Mouse (Mus musculus): ENCODE results near the gene Pknox2. TPM values are rescaled to one million over a fixed set of nuclear protein-coding genes. Genes with fewer than 3 reads are reported as not detected.
A peak's percentile ranks its signal among the peaks of the same experiment; 100 is the strongest.

The Pknox2 gene
- polyA plus RNA-seq, 2 experiments from 2014 or later, result not detected

DNA sequence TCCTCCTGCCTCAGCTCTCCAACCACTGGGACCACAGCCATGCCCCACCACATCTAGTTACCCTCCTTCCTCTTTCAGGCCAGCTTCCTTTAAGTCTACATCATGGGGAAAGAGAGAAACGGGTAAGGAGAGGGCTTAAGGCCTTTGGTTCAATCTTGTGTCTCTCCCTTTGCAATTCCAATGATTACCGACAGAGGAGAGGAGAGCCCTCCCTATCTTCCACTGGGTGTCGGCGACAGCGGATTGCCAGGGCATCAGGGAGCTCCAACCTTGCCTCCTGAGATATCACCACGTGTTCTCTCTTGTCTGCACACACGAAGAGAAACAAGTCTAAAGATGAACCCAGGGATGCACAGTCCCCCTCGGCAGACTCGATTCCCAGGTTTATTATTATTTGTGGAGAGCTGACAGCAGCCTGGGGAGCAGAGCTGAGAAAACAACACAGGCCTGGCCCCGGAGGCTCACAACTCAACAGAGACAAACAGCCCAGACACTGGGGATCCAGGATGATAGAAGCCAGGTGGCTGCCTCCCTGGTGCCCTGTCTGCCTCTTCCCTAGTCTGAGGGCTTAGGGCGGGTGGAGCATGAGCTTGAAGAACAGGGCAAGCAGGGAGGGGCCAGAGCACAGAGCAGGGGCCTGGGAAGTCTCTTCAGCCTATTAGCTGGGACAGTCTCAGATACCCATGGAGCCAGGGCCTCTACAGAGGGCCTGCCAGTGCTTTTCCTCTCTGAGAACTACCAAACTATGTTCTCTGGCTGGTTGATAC is 170.4 kb downstream of the Pknox2 start:
- no peak for ATAC-seq

- no peak for ATAC-seq
Observed at GRCm38 (mm10) chr9:36973486-36974227, 173.6 kb downstream of the Pknox2 start.

- ATAC-seq, result no peak
Observed at GRCm38 (mm10) chr9:36972089-36972488, 175.1 kb downstream of the Pknox2 start.

- ATAC-seq, result no peak
Observed at GRCm38 (mm10) chr9:36971066-36971465, 176.1 kb downstream of the Pknox2 start.

- peak; percentile 63 for ATAC-seq
Observed at GRCm38 (mm10) chr9:36970651-36971050, 176.6 kb downstream of the Pknox2 start.

GRCm38 (mm10) chr9:36969131-36969530 is 178.1 kb downstream of the Pknox2 start:
- ATAC-seq, result no peak

- no peak for ATAC-seq
Observed at GRCm38 (mm10) chr9:36968713-36969112, 178.5 kb downstream of the Pknox2 start.

DNA sequence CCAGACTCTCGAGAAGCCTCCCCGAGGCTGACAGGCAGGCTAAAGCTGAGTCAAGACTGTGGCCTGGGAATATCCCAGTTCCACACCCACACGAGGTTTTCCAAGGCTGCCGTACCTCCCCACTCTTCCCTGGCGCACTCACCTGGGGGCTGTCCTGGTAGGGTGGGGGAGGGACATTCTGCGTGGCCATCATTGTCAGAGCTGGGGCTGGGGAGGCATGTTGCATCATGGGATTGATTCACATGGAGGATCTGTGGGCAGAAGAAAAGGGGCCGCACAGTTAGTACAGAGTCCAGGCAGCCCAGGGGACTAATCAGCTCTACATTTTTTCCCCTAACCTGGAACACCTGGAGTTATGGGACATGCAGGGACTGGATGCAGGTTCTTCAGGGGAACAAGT is 179.0 kb downstream of the Pknox2 start:
- no peak for ATAC-seq

GRCm38 (mm10) chr9:36965720-36966119 is 181.5 kb downstream of the Pknox2 start:
- ATAC-seq, result no peak

DNA sequence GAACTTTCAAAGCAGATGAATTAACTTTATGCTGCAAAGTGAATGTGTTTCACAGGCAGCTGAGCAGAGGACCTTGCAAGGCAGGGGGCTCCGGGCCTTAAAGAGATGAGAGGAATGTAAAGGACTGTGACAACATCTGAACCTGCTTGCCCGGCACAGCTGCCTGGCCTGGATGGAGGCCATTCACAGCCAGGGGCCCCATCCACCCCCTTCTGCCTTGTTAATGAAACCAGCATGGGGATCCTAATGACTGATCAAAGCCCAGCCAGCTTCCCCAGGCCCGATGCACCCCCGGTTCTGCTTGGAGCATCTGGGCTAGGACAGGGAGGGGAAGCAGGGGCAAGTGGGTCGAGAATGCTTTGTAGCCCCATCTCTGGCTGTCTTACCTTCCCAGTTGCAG is 183.0 kb downstream of the Pknox2 start:
- ATAC-seq, result no peak

GRCm38 (mm10) chr9:36963512-36963911 is 183.7 kb downstream of the Pknox2 start:
- no peak for ATAC-seq

DNA sequence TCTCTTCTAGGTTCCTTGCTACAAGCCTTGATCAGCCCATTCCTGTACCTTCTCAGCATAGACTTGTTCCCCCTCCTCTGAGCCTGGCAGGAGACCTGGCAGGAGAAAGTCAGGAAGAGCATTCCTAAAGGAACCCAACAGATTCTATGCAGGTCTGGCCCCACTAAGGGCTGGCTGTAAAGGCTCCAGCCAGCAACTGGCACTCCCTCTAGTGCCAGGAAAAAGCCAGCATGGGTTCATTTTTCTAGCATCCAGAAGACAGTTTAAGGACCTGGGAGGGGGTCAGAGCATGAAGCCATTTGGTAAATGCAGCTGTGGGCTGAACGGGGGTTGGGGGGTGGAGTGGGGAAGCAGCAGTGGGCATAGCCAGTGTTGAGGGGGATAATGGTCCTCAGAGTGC is 185.3 kb downstream of the Pknox2 start:
- no peak for ATAC-seq

DNA sequence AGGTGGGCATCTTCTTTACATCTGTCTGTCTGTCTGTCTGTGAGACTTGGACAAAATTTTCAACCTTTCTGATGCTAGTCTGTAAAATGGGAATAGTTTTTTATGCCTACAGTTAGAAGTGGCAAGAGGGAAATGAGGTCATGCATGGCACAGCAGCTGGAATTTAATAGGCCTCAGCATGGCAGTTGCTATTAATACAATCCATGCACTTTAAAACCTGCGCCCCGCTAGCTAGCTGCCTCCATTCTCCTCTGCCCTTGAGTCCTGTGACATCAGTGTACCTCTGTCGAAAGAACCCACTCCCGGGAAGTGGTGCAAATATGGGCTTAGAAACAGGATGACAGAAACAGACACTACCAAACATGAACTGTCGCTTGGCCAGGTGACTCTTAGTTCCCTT is 186.1 kb downstream of the Pknox2 start:
- ATAC-seq, result no peak

GRCm38 (mm10) chr9:36951133-36951484 is 196.1 kb downstream of the Pknox2 start:
- no peak for ATAC-seq

GRCm38 (mm10) chr9:36950271-36951132 is 196.7 kb downstream of the Pknox2 start:
- ATAC-seq, result no peak

DNA sequence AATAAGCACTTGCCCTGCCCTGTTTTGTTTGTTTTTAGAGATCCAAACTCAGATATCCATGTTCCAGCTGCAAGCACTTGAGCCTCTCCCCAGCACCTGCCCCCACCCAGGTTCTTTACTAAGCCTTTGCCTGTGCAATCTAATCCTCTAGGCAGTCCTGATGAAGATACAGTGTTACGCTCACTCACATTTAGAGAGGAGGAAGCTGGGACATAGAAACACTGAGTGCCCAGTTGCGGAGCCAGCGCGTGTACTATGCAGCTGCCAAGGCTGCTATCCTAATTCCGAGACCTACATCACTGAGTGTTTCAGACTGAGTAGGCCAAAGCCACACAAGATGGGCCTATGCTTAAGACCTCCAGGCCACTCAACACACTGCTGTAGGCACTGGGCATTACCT is 199.0 kb downstream of the Pknox2 start:
- ATAC-seq, result no peak

DNA sequence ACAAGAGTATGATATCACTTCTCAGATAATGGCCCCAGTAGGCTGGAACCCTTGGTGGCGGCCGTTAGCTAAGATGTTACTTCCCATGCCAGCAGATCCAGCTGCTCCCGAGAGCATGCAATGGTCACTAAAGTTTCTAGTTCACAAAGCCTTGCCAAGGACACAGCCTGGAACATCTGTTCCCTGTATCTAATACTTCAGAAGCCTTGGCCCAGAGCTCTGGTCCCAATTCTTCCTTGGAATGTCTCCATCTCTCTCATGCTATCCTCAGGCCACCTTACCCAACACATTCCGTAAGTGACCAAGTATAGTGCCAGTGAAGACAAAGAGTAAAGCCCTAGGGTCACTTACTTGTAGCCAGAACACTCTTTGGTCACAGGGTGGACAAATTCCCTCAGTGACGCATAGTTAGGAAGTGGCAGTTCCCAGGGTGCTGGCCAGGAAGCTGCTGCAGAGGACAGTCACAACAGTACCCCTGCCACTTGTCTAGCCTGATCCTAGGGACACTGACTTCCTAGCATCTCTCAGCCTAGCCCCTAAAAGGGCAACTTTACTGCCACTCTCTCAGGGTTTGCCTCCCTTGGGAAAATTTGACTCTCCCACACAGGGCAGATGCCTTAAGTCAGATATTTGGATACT is 200.0 kb downstream of the Pknox2 start:
- no peak for ATAC-seq

DNA sequence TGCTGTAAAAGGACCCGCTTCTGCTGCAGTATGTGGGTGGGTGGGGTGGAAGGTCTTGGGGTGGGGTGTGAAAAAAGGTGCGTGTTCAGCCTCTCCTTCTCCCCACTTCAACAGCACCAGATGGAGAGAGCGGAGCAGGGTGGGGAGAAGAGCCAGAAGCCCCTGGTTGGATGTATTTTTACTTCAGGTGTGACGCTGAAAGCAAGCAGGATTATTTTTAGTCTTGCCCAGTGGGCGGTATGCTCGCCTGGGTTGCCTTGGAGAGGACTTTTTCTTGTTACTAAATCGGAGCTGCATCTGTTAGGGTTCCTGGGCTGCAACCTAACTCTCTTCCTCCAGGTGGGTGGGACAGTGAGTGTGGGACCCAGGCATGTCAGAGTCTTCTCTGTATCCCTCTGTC is 202.4 kb downstream of the Pknox2 start:
- ATAC-seq, result no peak

DNA sequence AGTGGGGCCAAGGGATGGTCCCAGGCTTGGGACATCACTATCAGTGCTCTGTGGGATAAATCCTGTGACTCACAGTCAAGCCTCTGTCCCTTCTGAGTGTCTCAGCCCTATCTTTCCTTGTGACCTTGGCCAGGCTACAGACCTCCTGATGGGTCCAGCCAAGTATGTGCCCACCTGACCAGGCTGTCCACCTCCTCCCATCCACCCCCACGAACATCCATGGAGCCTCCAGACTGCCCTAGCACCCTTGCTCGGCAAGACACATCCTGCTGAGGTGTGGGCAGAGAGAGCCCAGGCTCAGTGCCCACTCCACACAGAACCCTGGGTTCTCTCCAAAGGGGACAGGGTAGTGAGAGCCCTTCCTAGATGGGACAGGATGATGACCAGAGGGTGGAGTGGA is 204.6 kb downstream of the Pknox2 start:
- no peak for ATAC-seq

DNA sequence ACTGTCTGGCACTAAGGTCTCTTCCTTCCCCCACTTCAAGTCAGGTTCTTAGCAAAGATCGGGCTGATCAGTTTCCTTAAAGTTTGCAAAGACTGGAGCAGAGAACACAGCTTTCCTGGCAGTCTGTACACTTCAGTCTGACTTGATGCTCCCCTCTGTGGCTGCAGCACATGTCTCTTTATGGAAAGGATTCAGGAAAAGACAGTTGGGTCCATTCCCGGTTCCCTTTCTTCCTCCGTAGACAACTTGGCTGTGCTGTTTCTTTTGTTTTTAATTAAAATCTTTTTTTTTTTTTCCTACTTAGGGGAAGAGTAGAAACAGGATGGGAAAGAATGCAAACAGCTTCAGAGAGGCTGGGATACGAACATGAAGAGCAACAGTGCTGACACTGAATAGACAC is 205.1 kb downstream of the Pknox2 start:
- ATAC-seq, result no peak

- ATAC-seq, result no peak
Observed at GRCm38 (mm10) chr9:36941565-36941964, 205.6 kb downstream of the Pknox2 start.

DNA sequence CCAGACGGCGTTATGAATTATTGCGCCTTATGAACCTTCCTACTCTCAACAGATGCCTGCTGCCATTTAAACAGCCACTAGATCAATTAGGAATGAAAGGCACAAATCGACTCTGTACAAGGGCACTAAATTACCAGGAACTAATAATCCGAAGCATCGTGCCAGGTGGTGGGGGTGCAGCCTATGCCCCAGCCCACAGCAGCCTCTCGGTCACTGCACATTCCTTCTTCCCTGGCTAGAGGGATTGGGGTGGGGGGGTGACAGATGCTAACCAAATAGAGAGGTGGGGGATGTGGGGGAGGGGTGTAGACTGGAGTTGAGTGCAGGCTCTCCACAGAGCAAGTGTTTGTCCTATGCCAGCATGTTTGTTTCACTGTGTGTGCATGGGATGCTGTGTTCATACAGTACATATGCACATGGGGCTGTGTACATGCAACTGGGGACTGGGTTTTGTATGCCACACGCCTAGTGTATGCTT is 208.6 kb downstream of the Pknox2 start:
- no peak for ATAC-seq
